Mouse (Mus musculus) liver, embryonic 16.5 days (tissue): ENCODE data around the gene Ptprz1. TPM values are rescaled to one million over a fixed set of nuclear protein-coding genes. Genes with fewer than 3 reads are reported as not detected.

Experiments
- ATAC-seq: fragments of 200-750 bp; cut with Nextera tagmentation; 2 replicates; pipeline ENCODE4 v1.8.0; 2017; ENCODE audit warnings: low read depth, mild to moderate bottlenecking, moderate number of reproducible peaks, moderate library complexity
- H3K27ac ChIP-seq: fragments of 300-500 bp; sonication (generic); 2 replicates; pipeline ENCODE4 v1.5.1; 2014; ENCODE audit warnings: mild to moderate bottlenecking, low read length
- H3K27me3 ChIP-seq: fragments of 300-500 bp; sonication (generic); 2 replicates; pipeline ENCODE4 v1.6.1; 2014; ENCODE audit warnings: low read depth, low read length, mixed read lengths; ENCODE audit not compliant: control insufficient read depth, insufficient read depth
- H3K36me3 ChIP-seq: fragments of 300-500 bp; sonication (generic); 2 replicates; pipeline ENCODE4 v1.6.1; 2014; ENCODE audit warnings: mild to moderate bottlenecking; ENCODE audit not compliant: control insufficient read depth, insufficient read depth
- H3K4me1 ChIP-seq: fragments of 300-500 bp; sonication (generic); 2 replicates; pipeline ENCODE4 v1.6.1; 2014; ENCODE audit warnings: low read depth, low read length, mixed read lengths; ENCODE audit not compliant: control insufficient read depth
- H3K4me2 ChIP-seq: fragments of 300-500 bp; sonication (generic); 2 replicates; pipeline ENCODE4 v1.6.1; 2014; ENCODE audit warnings: low read depth, low read length, mixed read lengths
- H3K4me3 ChIP-seq: fragments of 300-500 bp; sonication (generic); 2 replicates; pipeline ENCODE4 v1.5.1; 2014; ENCODE audit warnings: low read depth, mild to moderate bottlenecking, low read length
- H3K9ac ChIP-seq: fragments of 300-500 bp; sonication (generic); 2 replicates; pipeline ENCODE4 v1.6.1; 2014; ENCODE audit warnings: low read depth, low read length
- H3K9me3 ChIP-seq: fragments of 300-500 bp; sonication (generic); replicated peaks from 2 replicates; pipeline ENCODE4 v1.6.1; 2016; ENCODE audit warnings: low read length; ENCODE audit not compliant: control insufficient read depth
- WGBS: fragments of 180-500 bp; shearing (Covaris S2); extraction: QIAGEN DNeasy Blood & Tissue Kit; methylation state at CpG from one replicate; pipeline ENCODE4 v1.1.7; 2014; ENCODE audit not compliant: insufficient replicate concordance; 5-methylcytosine and 5-hydroxymethylcytosine counted together
- polyA plus RNA-seq: library from polyadenylated mRNA; unstranded; fragments of >200 nt; fragmentation: Nextera tagmentation; extraction: Ambion mirVana; gene quantifications from 2 replicates; pipeline ENCODE4 v1.2.1, GENCODE M21; 2015

The Ptprz1 gene
- polyA plus RNA-seq, 1 experiment from 2014 or later, result 0.06 TPM

GRCm38 (mm10) chr6:22983769-22984519, 108.6 kb downstream of the Ptprz1 start:
- H3K27me3 ChIP-seq, result no peaks in the 10 kb centered on the region
- H3K9me3 ChIP-seq, result no peaks in the 10 kb centered on the region; the same call in 1 of the 2 replicates
- H3K4me2 ChIP-seq, result no peak overlapping the region
- no peaks in the 10 kb centered on the region for H3K36me3 ChIP-seq
- no peak overlapping the region for H3K9ac ChIP-seq
- H3K4me3 ChIP-seq, result no peak overlapping the region
- ATAC-seq, result no peak
- H3K27ac ChIP-seq, result no peak overlapping the region
- WGBS, result 7% methylated on average over 9 of the region's 9 CpGs
- H3K4me1 ChIP-seq, result no peaks in the 10 kb centered on the region

- H3K4me2 ChIP-seq, result no peak overlapping the region
- ATAC-seq, result no peak
- no peak overlapping the region for H3K9ac ChIP-seq
Measured at GRCm38 (mm10) chr6:22984520-22985154, 109.3 kb downstream of the Ptprz1 start.

GRCm38 (mm10) chr6:23003152-23003551, 127.8 kb downstream of the Ptprz1 start:
- Histone ChIP-seq H3K9ac (no peak overlapping the region), H3K4me2 (no peak overlapping the region), H3K9me3 (no peaks in the 10 kb centered on the region), H3K36me3 (no peaks in the 10 kb centered on the region), H3K27me3 (no peaks in the 10 kb centered on the region), H3K4me1 (no peaks in the 10 kb centered on the region), H3K4me3 (no peak overlapping the region), H3K27ac (no peak overlapping the region)
- ATAC-seq, result no peak
- WGBS, result 21% methylated on average over 3 of the region's 3 CpGs

More at GRCm38 (mm10) chr6:22984520-22985154, 109.3 kb downstream of the Ptprz1 start:
- Histone ChIP-seq H3K36me3 (no peaks in the 10 kb centered on the region), H3K27ac (no peak overlapping the region), H3K4me3 (no peak overlapping the region), H3K27me3 (no peaks in the 10 kb centered on the region), H3K9me3 (no peaks in the 10 kb centered on the region; the same call in 1 of the 2 replicates), H3K4me1 (no peaks in the 10 kb centered on the region)
- WGBS, result 17% methylated on average over 5 of the region's 5 CpGs

- whole genome bisulfite sequencing, result 53% methylated on average over 4 of the region's 4 CpGs
Measured at GRCm38 (mm10) chr6:23014988-23015613, 139.8 kb downstream of the Ptprz1 start.

GRCm38 (mm10) chr6:23028251-23028650, 152.9 kb downstream of the Ptprz1 start:
- H3K36me3 ChIP-seq, result no peaks in the 10 kb centered on the region
- 67% methylated on average over 1 of the region's 1 CpGs for WGBS
- no peaks in the 10 kb centered on the region for H3K4me1 ChIP-seq
- no peaks in the 10 kb centered on the region for H3K27me3 ChIP-seq
- no peak overlapping the region for H3K9ac ChIP-seq
- no peak overlapping the region for H3K4me3 ChIP-seq
- H3K4me2 ChIP-seq, result no peak overlapping the region
- H3K9me3 ChIP-seq, result no peaks in the 10 kb centered on the region
- H3K27ac ChIP-seq, result no peak overlapping the region
- ATAC-seq, result no peak

More at GRCm38 (mm10) chr6:23014988-23015613, 139.8 kb downstream of the Ptprz1 start:
- no peaks in the 10 kb centered on the region for H3K36me3 ChIP-seq
- ATAC-seq, result no peak
- H3K4me3 ChIP-seq, result no peak overlapping the region
- no peaks in the 10 kb centered on the region for H3K4me1 ChIP-seq
- no peak overlapping the region for H3K9ac ChIP-seq
- no peak overlapping the region for H3K4me2 ChIP-seq
- no peaks in the 10 kb centered on the region for H3K27me3 ChIP-seq
- no peak overlapping the region for H3K27ac ChIP-seq
- no peaks in the 10 kb centered on the region for H3K9me3 ChIP-seq

- Histone ChIP-seq H3K9me3 (no peaks in the 10 kb centered on the region), H3K9ac (no peak overlapping the region), H3K36me3 (no peaks in the 10 kb centered on the region), H3K4me2 (no peak overlapping the region), H3K4me1 (no peaks in the 10 kb centered on the region), H3K4me3 (no peak overlapping the region), H3K27ac (no peak overlapping the region), H3K27me3 (no peaks in the 10 kb centered on the region)
- no peak for ATAC-seq
- WGBS, result 70% methylated on average over 4 of the region's 4 CpGs
Measured at GRCm38 (mm10) chr6:23048836-23049235, 173.5 kb downstream of the Ptprz1 start.

GRCm38 (mm10) chr6:23055734-23056133, 180.4 kb downstream of the Ptprz1 start:
- Histone ChIP-seq H3K27me3 (no peaks in the 10 kb centered on the region), H3K27ac (no peak overlapping the region), H3K4me1 (no peaks in the 10 kb centered on the region), H3K9me3 (no peaks in the 10 kb centered on the region), H3K36me3 (no peaks in the 10 kb centered on the region), H3K4me3 (no peak overlapping the region), H3K4me2 (no peak overlapping the region), H3K9ac (no peak overlapping the region)
- WGBS, result 72% methylated on average over 5 of the region's 5 CpGs
- ATAC-seq, result no peak

GRCm38 (mm10) chr6:23076060-23076459, 200.8 kb downstream of the Ptprz1 start:
- Histone ChIP-seq H3K9me3 (no peaks in the 10 kb centered on the region), H3K4me2 (no peak overlapping the region), H3K4me3 (no peak overlapping the region), H3K27ac (no peak overlapping the region), H3K9ac (no peak overlapping the region), H3K36me3 (no peaks in the 10 kb centered on the region), H3K4me1 (no peaks in the 10 kb centered on the region; the same call in 1 of the 2 replicates), H3K27me3 (no peaks in the 10 kb centered on the region)
- WGBS, result 57% methylated on average over 2 of the region's 2 CpGs
- ATAC-seq, result no peak

GRCm38 (mm10) chr6:23078273-23078672, 203.0 kb downstream of the Ptprz1 start:
- H3K27me3 ChIP-seq, result no peaks in the 10 kb centered on the region
- 38% methylated on average over 2 of the region's 2 CpGs for WGBS
- no peak overlapping the region for H3K4me3 ChIP-seq
- no peak for ATAC-seq
- H3K4me1 ChIP-seq, result no peaks in the 10 kb centered on the region; the same call in 1 of the 2 replicates
- H3K9me3 ChIP-seq, result no peaks in the 10 kb centered on the region
- H3K27ac ChIP-seq, result no peak overlapping the region
- H3K36me3 ChIP-seq, result no peaks in the 10 kb centered on the region
- H3K4me2 ChIP-seq, result no peak overlapping the region
- no peak overlapping the region for H3K9ac ChIP-seq
